Mouse (Mus musculus): ENCODE results near the gene Abcb10.
"Not testable (repeated sequence)": the region's sequence is repeated elsewhere in the genome, so short reads cannot be mapped to it uniquely, and the experiment has no call there.

Gene Abcb10

DNA sequence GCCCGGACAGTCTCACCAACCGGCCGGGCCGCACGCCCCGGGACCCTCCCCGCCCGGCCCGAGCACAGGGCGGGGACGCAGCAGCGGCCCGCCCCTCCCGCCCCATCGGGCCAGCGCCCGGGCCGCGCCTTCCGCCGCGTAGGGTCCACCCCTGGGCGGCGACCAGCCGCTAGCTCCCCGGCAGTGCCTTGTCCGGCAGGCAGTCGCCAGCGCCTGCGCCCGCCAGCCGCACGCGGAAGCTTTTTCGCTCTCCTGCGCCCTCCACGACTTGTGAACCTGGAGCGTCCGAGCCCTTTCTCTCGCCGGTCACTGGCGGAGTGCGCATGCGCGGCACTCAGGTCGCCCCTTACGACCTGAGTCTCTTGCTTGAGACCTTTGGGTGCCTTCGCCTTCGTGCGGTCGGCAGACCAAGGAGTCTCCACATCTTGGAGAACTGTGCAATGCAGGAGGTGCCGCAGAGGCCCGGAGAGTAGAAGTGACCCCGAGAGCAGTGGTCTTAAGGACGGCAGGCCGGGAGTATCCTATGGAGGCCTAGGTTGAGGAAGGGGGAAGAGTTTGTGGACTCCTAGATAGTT is at the start of gene Abcb10:
Abcb10 (minus strand) TSS at position 297 of the 575 bp plus-strand sequence.
- in situ Hi-C loops (cut with MboI, MseI) = no loop called here

DNA sequence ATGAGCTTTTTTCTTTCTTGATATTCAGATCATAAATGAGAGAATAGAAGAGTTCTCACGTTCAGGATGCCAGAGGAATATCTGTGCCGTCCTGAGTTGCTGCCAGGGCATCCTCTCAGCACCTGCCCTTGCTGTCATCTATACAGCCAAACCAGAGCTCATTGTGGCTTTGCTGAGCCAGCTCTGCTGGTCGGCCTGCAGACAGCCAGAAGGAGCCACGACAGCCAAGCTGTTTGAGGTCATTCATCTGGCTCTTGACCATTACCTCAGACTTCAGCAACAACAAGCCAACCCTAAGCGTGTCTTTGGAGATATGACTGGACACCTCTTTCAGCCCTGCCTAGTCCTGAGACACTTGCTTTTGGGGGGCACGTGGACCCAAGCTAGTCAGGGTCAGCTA is 44.9 kb upstream of the Abcb10 start:
- in situ Hi-C loops (cut with MboI, MseI) = loop anchor here (5.0 kb wide), 1 partner anchor 81 kb away; the partner anchor contains the start of gene Nup133

DNA sequence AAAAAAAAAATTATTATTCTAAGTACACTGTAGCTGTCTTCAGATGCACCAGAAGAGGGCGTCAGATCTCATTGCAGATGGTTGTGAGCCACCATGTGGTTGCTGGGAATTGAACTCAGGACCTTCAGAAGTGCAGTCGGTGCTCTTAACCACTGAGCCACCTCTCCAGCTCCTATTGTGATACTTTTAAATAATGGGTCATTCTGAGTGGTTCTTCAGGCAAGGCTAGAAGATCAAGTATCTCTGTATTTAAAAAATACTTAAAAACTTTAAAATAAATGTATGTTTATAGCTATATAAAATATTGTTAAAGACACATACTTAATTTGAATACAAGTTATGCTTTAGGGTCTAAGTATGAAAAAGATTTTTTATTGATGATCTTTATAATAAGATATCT is 43.3 kb upstream of the Abcb10 start:
- in situ Hi-C loops (cut with MboI, MseI) = loop anchor here (5.0 kb wide), 1 partner anchor 79 kb away; the partner anchor contains the start of gene Nup133

DNA sequence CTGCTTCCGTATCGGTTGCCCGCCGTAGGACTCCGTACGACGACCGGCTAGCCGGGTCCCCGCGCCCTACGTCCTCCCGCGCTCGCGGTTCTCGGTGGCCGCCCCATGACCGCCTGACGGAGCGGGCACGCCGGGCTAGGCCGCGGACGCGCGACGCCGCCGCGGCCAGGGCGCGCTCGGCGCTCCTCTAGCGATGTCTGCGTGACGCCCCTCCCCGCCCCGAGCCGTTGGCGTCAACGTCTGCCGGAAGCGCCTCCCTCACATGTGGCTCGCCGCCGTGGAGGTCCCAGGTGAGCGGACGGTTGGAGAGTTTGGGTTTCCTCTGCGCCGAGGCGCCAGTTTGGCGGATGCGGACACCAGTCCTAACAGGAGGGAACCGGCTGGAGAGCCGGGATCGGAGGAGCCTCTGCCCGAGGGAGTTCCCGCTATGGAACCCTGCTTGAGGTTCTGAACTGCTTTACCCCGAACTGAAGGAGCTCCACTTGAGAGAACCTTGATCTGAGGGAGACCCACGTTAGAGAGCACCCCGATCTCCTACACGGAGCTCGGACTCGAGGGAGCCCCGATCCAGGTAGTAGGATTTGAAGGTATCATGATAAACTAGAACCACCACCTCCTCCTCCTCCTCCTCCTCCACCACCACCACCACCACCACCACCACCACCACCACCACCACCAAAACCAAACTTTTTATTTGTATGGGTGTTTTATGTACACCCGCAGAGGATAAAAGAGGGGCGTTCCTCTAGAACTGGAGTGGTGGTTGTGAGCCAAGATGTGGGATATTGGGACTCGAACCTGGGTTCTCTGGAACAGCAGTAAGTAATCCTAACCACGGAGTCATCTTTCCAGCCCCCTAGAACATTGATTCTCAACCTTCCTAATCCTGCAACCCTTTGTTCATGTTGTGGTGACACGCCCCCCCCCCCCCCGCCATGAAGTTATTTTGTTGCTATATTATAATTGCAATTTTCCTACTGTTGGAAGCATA is 38.6 kb upstream of the Abcb10 start, which contains the start of the genes Taf5l and Urb2:
Taf5l (minus strand) TSS at position 161 of the 991 bp plus-strand sequence.
Urb2 (plus strand) TSS at position 272 of the 991 bp plus-strand sequence.
- in situ Hi-C loops (cut with MboI, MseI) = no loop called here

DNA sequence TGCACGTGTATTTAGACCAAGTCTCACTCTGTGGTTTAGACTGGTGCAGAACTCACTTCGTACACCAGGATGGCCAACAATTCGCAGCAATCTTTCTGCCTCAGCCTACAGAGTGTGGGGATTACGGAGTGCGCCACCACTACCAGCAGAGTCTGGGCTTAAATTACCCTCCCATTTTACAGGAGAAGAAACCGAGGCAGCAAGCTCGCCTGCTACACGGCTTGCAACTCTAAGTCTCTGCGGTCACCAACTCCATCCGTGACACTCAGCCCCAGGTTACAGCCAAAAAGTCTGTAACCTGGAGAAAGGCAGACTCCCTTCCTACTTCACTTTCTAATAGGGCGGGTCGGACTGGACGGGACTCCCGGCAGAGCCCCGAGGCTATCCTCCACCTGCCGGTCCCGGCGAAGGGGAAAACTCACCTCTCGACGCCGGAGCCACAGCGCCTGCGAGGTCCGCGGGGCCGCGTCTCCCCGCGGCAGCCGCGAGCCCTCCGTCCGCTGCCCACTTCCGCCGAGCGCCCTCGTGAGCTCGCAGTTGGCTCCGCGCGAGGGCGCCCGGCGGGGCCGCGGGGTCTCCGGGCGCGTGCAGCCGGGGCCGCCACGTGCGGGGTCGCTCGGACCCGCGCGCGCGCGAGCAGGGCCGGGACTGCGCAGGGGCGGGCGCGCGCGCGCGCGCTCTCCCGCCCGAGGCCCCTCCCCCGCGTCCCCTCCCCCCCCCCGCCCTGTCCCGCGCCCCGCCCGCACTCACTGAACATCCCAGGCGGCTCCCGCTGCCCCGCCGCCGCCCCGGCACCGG is 37.7 kb upstream of the Abcb10 start:
- in situ Hi-C loops (cut with MboI, MseI) = no loop called here

DNA sequence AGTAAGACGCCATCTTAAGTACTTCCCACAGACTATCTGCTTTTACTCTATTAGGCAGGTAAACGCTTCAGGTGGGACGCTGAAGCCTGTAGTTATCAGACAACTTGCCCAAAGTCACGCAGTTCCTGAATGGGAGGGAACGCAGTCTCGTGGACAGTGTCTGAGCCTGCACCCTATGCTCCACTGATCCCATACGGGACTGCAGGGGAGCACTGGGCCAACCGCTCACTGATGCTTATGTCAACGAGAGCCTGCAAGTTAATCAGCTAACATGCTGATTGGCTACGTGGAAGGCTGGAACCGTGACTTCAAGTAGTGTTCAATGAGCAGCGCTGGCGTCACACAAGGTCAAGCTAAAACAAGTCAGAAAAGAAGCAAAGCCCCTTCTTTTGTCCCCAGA is 36.9 kb upstream of the Abcb10 start:
- in situ Hi-C loops (cut with MboI, MseI) = no loop called here

DNA sequence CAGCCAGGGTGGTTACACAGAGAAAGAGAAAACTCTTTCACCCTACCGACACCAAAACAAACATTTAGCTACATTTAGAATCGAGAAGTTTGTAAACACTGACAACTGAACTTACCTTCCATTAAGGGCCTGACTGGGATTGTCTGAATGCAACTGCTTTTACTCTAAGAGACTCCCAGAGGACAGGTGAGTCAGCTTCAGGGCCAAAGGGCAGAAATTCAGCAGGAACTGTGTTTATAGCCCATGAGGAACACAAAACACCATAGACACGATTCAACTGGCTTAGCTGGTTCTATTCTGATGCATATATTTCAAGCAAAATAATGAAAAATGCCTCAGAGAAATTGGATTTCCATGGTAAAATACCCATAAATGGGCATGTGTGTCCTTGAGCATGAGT is 31.8 kb upstream of the Abcb10 start:
- in situ Hi-C loops (cut with MboI, MseI) = no loop called here

DNA sequence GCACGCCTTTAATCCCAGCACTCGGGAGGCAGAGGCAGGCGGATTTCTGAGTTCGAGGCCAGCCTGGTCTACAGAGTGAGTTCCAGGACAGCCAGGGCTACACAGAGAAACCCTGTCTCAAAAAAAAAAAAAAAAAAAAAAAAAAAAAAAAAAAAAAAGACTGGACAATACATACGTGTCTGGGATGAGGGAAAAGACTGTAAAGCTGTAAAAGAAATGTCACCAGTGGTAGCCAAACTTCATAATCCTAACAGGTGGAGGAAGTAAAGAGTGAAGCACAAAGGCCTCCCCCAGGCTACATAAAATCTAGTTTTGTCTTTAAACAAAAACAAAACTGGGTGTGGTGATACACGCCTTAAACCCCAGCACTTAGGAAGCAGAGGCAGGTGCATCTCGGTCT is 31.4 kb upstream of the Abcb10 start:
- in situ Hi-C loops (cut with MboI, MseI) = not testable (repeated sequence)

DNA sequence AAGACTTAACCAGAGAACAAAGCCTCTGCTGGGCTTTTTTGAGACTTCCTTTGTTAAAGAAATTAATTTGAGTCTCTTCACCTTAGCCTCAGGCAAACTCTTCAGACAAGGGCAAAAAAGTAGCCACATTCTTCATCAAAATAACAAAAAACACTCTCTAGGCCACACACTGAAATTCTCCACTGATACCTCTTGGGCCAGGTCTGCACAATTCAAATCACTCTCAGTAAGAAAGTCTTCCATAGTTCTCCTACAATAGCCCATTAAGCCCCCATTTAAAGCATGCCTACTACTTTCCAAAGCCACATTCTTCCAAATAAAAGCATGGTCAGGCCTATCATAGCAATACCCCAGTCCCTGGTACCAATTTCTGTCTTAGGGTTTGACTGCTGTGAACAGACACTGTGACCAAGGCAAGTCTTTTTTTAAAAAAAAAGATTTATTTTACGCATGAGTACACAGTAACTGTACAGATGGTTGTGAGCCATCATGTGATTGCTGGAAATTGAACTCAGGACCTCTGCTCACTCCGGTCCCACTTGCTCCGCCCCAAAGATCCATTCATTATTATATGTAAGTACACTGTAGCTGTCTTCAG is 29.2 kb upstream of the Abcb10 start:
- in situ Hi-C loops (cut with MboI, MseI) = no loop called here

DNA sequence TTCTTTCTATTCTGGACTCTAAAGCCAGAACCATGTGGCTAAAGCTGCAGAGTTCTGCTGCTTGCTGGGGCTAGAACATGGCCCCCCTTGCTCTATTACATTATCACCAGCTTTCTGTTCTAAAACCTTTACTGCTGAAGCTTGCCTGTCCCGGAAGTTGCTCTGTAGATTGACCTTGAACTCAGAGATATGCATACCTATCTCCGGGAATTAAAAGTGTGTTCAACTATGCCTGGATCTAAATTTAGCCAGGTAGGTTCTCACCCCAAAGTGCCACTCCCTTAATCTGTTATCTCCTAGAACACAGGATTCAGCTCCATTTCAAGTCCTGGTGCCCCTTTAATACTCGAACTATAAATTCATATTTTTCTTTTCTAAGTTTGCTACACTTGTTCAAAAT is 28.7 kb upstream of the Abcb10 start:
- in situ Hi-C loops (cut with MboI, MseI) = no loop called here

DNA sequence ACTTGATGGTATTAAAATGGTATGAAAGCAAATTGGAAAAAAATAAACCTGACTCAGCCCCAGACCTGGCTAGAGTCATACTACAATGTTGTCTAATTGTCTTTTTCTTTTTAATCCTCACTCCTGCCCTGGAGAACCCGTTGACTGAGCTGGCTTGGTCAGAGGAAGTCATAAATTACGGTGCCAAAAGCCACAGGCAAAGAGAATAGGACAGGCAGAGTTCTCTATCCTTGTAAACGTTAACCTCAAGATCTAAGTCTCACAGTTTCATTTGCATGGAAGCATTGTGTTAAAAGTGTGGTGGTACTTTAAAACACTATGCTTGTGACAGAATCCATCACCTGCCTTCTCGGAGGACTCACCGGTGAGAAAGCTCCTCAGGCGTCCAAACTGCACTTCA is 24.9 kb upstream of the Abcb10 start:
- in situ Hi-C loops (cut with MboI, MseI) = no loop called here

DNA sequence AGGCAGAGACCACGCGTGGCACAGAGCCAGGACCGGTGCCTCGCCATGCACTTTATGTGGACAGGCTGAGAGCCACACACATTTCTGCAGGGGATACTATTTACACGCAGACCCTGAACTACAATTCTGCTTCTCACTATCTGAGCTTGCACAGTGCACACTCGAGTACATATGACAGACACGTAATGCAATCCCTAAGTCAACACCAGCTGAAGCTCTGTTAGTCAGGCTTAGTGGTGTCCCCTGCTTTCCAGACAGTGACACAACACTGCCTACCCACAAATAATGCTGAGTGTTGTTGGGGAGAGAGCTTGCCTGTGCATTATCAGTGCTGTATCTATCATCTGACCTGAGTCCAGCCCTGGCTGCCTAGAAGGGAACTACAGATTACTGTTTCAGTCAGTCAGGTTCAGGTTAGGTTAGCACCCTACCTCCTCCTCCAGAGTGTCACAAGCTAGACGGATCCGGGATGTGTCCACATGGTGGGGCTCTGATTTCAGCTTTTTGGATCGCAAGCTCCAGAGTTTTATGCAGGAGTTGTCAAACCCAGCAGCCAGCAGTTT is 19.7 kb upstream of the Abcb10 start:
- in situ Hi-C loops (cut with MboI, MseI) = no loop called here

DNA sequence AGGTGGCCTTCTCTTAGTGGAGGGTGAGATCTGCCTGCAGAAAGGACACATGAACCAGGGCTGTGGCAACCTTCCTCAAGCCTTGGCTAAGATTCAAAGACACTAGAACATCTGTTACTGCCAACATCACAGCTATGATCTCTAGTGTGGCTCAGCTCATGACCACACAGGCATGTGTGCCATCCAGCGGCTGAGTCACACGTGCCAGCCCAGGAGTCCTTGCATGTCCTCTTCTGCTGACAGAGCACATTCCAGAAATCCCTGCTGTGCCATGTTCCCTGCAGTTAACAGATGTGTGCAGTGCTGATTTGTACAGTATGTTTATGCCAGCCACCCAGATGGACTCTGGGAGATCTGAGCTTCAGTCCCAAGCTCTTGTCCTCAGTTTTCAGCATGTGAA is 16.6 kb upstream of the Abcb10 start:
- in situ Hi-C loops (cut with MboI, MseI) = no loop called here

DNA sequence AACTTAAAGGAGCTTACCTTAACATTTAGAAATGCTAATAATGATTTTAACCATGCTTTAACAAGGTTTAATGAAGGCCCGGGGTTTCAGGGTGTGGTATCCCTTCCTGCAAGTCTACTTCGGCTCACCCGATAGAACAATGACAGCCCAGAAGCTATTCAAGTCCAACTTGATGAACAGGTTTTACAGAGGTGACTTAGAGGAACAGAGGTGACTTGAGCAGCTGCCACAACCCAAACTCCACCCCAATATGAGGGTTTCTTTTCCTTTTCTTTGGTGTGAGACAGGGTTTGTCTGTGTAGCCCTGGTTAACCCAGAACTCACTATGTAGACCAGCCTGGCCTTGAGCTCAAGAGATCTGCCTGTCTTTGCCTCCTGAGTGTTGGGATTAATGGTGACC is 11.1 kb upstream of the Abcb10 start:
- in situ Hi-C loops (cut with MboI, MseI) = no loop called here

DNA sequence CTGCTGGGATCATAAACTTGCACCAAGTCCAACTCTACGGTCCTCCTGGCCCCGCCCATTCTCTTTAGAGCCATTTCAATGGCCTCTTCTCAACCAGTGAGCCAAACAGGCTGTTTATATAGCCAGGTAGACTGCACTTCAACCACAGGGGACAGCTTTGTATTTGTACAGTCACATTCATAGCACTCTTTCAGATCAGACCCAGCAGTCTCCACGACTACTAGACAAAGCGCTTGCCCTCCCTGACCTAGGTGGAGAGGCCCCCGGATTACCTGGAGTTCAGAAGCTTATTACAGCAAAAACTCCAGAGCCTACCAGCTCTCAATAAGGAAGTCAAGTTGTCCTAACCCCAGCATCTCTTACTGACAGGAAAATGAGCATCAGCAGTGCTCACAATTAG is 10.7 kb upstream of the Abcb10 start:
- in situ Hi-C loops (cut with MboI, MseI) = no loop called here

DNA sequence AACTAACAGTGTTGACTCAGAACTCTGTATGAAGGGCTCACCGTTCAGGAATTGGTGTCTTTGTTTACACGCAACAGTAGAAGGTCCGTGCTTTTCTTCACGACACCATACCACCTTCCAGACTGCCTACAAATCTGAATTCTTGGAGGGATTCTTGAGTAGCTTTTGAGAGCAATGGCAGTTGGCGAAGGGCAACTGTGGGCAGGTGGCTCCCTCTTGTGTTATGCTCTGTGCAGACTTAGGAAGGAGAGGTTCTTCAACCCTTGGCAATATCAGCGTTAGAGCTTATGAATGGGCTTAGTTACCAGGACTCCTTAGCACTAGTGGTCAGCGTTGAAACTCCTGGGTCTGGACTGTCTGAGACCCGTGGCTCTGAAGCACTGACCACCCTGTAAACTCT is 9.7 kb upstream of the Abcb10 start:
- in situ Hi-C loops (cut with MboI, MseI) = no loop called here

DNA sequence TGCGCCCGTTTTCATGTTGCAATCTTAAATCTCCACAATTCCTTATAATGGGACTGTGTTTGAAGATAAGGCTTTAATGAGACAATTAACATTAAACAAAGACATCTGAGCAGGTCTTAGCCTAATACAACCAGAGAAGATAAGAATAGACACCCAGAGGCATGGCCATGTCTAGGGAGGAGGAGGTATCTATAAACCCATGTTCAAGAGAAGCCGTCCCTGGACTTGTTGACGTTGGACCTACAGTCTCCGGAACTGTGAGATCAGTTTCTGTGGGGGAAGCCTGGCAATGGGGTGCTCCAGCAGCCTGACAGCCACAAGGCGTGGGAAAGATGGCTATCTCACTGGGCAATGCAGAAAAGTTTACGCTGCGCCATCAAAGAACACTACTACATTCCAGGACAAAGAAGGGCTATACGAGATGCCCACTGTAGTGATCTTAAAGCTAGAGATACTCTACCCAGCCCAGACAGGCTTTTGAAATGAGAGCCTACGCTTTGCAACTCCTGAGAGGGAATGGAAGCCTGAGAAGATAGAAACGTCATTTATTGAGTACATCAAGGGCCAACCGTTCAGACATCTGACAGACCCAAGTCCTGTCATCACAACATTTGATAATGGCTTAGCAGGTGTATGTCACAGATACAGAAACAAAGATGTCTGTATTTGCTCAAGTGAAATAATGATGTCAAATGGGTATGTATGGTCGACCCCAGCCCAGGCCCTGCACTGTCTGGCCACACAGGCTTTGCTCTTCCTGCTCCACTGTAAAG is 7.5 kb upstream of the Abcb10 start:
- in situ Hi-C loops (cut with MboI, MseI) = no loop called here

DNA sequence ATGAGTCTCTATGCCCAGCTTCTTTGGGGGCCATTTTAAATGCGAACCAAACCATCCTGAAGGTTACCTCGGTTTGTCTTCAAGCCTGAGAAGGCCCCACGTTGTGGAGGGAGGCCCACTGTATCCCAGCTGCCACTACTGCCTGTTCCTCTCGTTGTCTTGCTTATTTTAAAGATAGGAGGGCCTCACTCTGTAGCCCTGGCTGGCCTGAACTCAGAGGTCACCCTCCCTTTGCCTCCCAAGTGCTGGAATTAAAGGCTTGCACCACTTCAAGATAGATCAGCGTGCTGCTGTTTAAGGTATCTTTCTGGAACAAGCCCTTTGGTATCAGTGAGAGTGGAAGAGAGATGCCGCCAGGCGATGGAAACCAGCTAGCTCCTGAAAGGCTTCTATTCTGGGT is 6.2 kb upstream of the Abcb10 start:
- in situ Hi-C loops (cut with MboI, MseI) = no loop called here

DNA sequence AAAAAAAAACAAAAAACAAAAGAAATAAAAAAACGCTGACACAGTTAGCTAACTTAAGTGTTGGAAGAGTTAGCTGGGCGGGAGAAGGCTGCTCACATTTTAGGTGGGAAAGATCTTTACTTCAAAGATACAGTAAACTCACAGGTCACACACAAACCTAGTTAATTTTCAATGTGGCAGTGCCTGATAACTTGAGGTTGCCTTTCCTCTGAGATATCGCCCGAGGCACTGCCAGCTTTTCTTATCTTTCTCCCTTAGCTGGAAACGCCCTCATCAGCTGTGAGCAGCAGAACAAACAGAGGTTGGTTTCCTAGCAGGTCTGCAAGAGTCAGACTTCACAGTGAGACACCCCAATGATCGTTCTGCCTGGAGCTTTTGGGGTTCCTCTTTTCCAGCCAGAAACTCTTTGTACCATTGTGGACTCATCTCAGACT is 5.7 kb upstream of the Abcb10 start:
- in situ Hi-C loops (cut with MboI, MseI) = no loop called here

DNA sequence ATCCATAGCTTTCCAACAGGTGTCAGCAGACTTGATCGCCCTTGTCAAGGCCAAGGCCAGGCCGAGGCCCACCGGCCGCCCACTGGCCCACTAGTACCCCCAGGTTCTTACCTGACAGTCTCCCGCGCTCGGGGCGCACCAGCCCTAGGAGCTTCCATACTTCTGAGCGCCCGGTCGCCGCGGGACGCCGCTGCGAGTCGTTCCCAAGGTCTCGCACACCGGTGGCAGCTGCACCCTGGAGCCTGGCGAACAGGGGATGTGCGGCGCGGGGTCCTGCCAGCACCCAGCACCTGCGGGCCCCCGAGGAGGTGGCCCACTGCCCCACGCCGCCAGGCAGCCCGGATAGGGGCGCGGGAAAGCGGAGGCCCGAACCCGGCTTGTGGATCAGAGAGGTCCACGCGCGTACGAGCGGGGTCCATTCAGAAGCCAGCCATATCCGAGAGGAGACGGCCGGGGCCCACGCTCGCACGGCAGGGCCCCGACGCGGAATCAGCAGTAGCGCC is 580 bp downstream of the Abcb10 start:
- in situ Hi-C loops (cut with MboI, MseI) = no loop called here

Measured in regulatory T cell (primary cell).